ENCODE assay signal across 9 mouse cellular contexts in the genomic region with DNA sequence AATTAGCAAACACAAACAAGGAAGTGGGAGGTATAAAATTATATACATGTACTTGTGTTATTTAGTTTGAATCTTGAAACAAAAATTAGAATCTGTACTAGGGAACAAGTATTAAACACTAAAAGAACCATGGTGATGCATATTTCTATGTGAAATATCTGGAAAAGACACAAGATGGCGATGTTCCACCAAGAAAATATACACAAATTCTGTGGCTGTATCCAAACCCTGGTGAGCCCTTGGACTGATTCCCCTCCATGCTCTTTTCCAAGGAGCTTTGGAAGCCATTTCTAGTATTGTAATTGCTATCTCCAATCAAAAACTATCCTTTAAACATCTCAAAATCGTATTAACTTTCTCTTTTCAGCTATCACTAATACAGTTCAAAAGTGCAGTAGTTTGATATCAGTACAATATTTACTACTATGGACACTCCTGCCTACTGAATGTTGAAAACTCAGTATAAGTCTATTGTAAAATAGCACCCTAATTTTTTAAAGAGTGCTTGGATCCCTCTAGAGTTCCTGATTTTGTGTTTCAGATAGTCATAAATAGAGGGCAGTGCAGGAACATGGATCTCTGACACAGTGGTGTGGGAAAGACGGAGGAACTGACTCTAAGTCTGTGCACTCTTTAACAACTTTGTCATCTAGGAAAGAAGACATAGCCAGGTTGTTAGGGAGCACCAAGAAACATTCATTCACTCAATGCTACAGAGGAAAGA. TPM values are rescaled to one million over a fixed set of nuclear protein-coding genes. Genes with fewer than 3 reads are reported as not detected.
DNase-seq lines count a peak whose midpoint lies in the region; ATAC-seq and TF ChIP-seq lines count a peak whose summit lies in the region.
"Had no signal": no experiment of that assay in that cellular context is flagged by ENCODE, and none has a peak within 500 bp of the region (broad histone marks: within the 10 kb centered on the region; RNA-seq: fewer than 3 reads in every experiment).

No protein-coding gene starts in this region.

- H3K27ac ChIP-seq in cerebellum, adult 2 months (ENCODE audit: insufficient read depth, low read length), result no peak overlapping the region
- H3K27ac ChIP-seq in liver, embryonic 14.5 days, result no peak overlapping the region
- no peak overlapping the region for H3K27ac ChIP-seq in liver, embryonic 11.5 days (ENCODE audit: low read depth, low read length)
- H3K27ac ChIP-seq in forebrain, embryonic 16.5 days (ENCODE audit: low read length), result no peak overlapping the region
- no peak overlapping the region for H3K27ac ChIP-seq in neural tube, embryonic 13.5 days (replicated peaks)

- no peaks in the 10 kb centered on the region for H3K36me3 ChIP-seq in liver, embryonic 14.5 days (replicated peaks; ENCODE audit: control insufficient read depth, insufficient read depth, low read depth)
- H3K36me3 ChIP-seq in liver, embryonic 11.5 days (ENCODE audit: control insufficient read depth, insufficient read depth, low read length), result no peaks in the 10 kb centered on the region
- H3K36me3 ChIP-seq in forebrain, embryonic 16.5 days (ENCODE audit: control insufficient read depth, insufficient read depth), result no peaks in the 10 kb centered on the region
- H3K36me3 ChIP-seq in neural tube, embryonic 13.5 days, result no peaks in the 10 kb centered on the region

- TF ChIP-seq CTCF in cerebellum, adult 2 months (IDR thresholded peaks at IDR 0.05; ENCODE audit: borderline replicate concordance, insufficient read depth, low read depth, low read length), result peak; percentile 41; the same call in 1 of the 2 replicates
- TF ChIP-seq CTCF in liver, embryonic 14.5 days (IDR thresholded peaks at IDR 0.05; ENCODE audit: low read depth), result peak; percentile 30; the same call in 1 of the 2 replicates

- H3K9ac ChIP-seq in liver, embryonic 14.5 days (replicated peaks), result no peak overlapping the region
- no peak overlapping the region for H3K9ac ChIP-seq in liver, embryonic 11.5 days (ENCODE audit: low read depth, low read length)
- no peak overlapping the region for H3K9ac ChIP-seq in forebrain, embryonic 16.5 days (replicated peaks; ENCODE audit: low read depth, low read length)
- H3K9ac ChIP-seq in neural tube, embryonic 13.5 days, result no peak overlapping the region

- H3K27me3 ChIP-seq in cerebellum, adult 2 months (ENCODE audit: control insufficient read depth, insufficient read depth, low read length), result no peaks in the 10 kb centered on the region
- H3K27me3 ChIP-seq in liver, embryonic 14.5 days (ENCODE audit: control insufficient read depth, insufficient read depth, low read length), result no peaks in the 10 kb centered on the region
- no peaks in the 10 kb centered on the region for H3K27me3 ChIP-seq in liver, embryonic 11.5 days (replicated peaks; ENCODE audit: control insufficient read depth, insufficient read depth, low read length)
- no peaks in the 10 kb centered on the region for H3K27me3 ChIP-seq in forebrain, embryonic 16.5 days (replicated peaks; ENCODE audit: control insufficient read depth, insufficient read depth, low read length)
- H3K27me3 ChIP-seq in neural tube, embryonic 13.5 days, result no peaks in the 10 kb centered on the region
- H3K27me3 ChIP-seq: megakaryocyte, embryonic 14.5 days had no signal

- no peak for ATAC-seq in liver, embryonic 14.5 days (ENCODE audit: insufficient read depth)
- no peak for ATAC-seq in liver, embryonic 11.5 days (replicated peaks; ENCODE audit: low FRiP score)
- ATAC-seq in forebrain, embryonic 16.5 days, result peak; percentile 86
- peak; percentile 59; the same call in 1 of the 2 replicates for ATAC-seq in neural tube, embryonic 13.5 days (ENCODE audit: low read depth)
- no peak for ATAC-seq in monocyte, adult 5-6 weeks (replicated peaks; ENCODE audit: insufficient number of reproducible peaks, low FRiP score, low TSS enrichment, poor library complexity, severe bottlenecking)

- H3K4me2 ChIP-seq in liver, embryonic 14.5 days (ENCODE audit: low read depth), result no peak overlapping the region
- no peak overlapping the region for H3K4me2 ChIP-seq in liver, embryonic 11.5 days
- no peak overlapping the region for H3K4me2 ChIP-seq in forebrain, embryonic 16.5 days (ENCODE audit: low read length)
- H3K4me2 ChIP-seq in neural tube, embryonic 13.5 days, result no peak overlapping the region

- H3K9me3 ChIP-seq in liver, embryonic 14.5 days (ENCODE audit: control insufficient read depth, low read length), result no peaks in the 10 kb centered on the region
- no peaks in the 10 kb centered on the region for H3K9me3 ChIP-seq in liver, embryonic 11.5 days (ENCODE audit: control insufficient read depth, low read length)
- H3K9me3 ChIP-seq in forebrain, embryonic 16.5 days (ENCODE audit: control insufficient read depth, low read length), result no peaks in the 10 kb centered on the region
- H3K9me3 ChIP-seq in neural tube, embryonic 13.5 days, result no peaks in the 10 kb centered on the region
- H3K9me3 ChIP-seq: megakaryocyte, embryonic 14.5 days had no signal

- no peak overlapping the region for H3K4me3 ChIP-seq in cerebellum, adult 2 months (replicated peaks; ENCODE audit: insufficient read depth, low read depth, low read length)
- no peak overlapping the region for H3K4me3 ChIP-seq in liver, embryonic 14.5 days (ENCODE audit: insufficient read depth in 1 of 2, low read depth in 2 of 2, low read length in 2 of 2)
- no peak overlapping the region for H3K4me3 ChIP-seq in liver, embryonic 11.5 days (ENCODE audit: low read depth, low read length)
- no peak overlapping the region for H3K4me3 ChIP-seq in forebrain, embryonic 16.5 days (replicated peaks; ENCODE audit: low read length)
- no peak overlapping the region for H3K4me3 ChIP-seq in neural tube, embryonic 13.5 days
- H3K4me3 ChIP-seq: megakaryocyte, embryonic 14.5 days had no signal

- no peak for TF ChIP-seq POLR2A in cerebellum, adult 2 months (IDR thresholded peaks at IDR 0.05; ENCODE audit: borderline replicate concordance, insufficient read depth, low read length)

- DNase-seq in cerebellum, adult 2 months, result peak in 1 of 2 experiments; percentile 10
- DNase-seq in cerebellum, adult 11-12 months, result no peak
- DNase-seq in liver, embryonic 14.5 days (ENCODE audit: low read depth in 3 of 3, low spot score in 3 of 3), result no peak
- no peak for DNase-seq in liver, embryonic 11.5 days (ENCODE audit: low spot score)
- DNase-seq in left cerebral cortex, postnatal 14 days (ENCODE audit: low spot score in 2 of 2), result peak; percentile 59 to 81

- 37% methylated on average over 3 of the region's 3 CpGs for WGBS in cerebellum, adult 2 months
- 27% methylated on average over 3 of the region's 3 CpGs for WGBS in liver, embryonic 14.5 days (ENCODE audit: insufficient replicate concordance)
- 37% methylated on average over 3 of the region's 3 CpGs for WGBS in liver, embryonic 11.5 days
- 49% methylated on average over 3 of the region's 3 CpGs for WGBS in forebrain, embryonic 16.5 days
- WGBS in neural tube, embryonic 13.5 days, result 52% methylated on average over 3 of the region's 3 CpGs

- intact Hi-C loops in left cerebral cortex, postnatal 14 days (cut with DNase I), result loop anchor here (1.0 to 10.0 kb wide), 2 partner anchors 350 to 423 kb away; no protein-coding TSS in a partner anchor

- TF ChIP-seq EP300 in liver, embryonic 14.5 days (IDR thresholded peaks at IDR 0.05; ENCODE audit: low read depth), result no peak

- H3K4me1 ChIP-seq in cerebellum, adult 2 months (ENCODE audit: control insufficient read depth, insufficient read depth, low read length), result no peaks in the 10 kb centered on the region
- H3K4me1 ChIP-seq in liver, embryonic 14.5 days (replicated peaks; ENCODE audit: control insufficient read depth in 2 of 2, insufficient read depth in 2 of 2, low read length in 1 of 2), result no peaks in the 10 kb centered on the region
- H3K4me1 ChIP-seq in liver, embryonic 11.5 days (replicated peaks; ENCODE audit: control insufficient read depth, insufficient read depth, low read length), result no peaks in the 10 kb centered on the region
- H3K4me1 ChIP-seq in forebrain, embryonic 16.5 days (replicated peaks; ENCODE audit: control insufficient read depth, insufficient read depth, low read length), result no peaks in the 10 kb centered on the region
- no peaks in the 10 kb centered on the region for H3K4me1 ChIP-seq in neural tube, embryonic 13.5 days (replicated peaks)

RNA-seq across cellular contexts. Expression of a gene that starts 16.8 kb away (rescaled TPM):
- 19.8 and 21.5 TPM in 2 replicates for polyA plus RNA-seq in cerebellum, adult 2 months (2012; rRNA removed)
- 26.2 and 45.7 TPM in 2 replicates for polyA plus RNA-seq in liver, embryonic 14.5 days (2012; rRNA removed)
- 33.0 and 33.7 TPM in 2 replicates for polyA plus RNA-seq in liver, embryonic 14.5 days (2014; fragmentation: Nextera tagmentation; extraction: Ambion mirVana)
- 41.1 and 43.8 TPM in 2 replicates for polyA plus RNA-seq in liver, embryonic 11.5 days (2014; fragmentation: Nextera tagmentation; extraction: Ambion mirVana)
- 25.9 and 29.3 TPM in 2 replicates for polyA plus RNA-seq in forebrain, embryonic 16.5 days (2015; fragmentation: Nextera tagmentation; extraction: Ambion mirVana)
- total RNA-seq in left cerebral cortex, postnatal 14 days (2021), result 1 to 10 TPM; 6.4 to 8.7 TPM
- polyA plus RNA-seq in neural tube, embryonic 13.5 days (2015; fragmentation: Nextera tagmentation; extraction: Ambion mirVana), result 33.7 and 36.7 TPM in 2 replicates
- total RNA-seq in monocyte, adult 5-6 weeks (2017), result 26.0 to 62.3 TPM (median 41.2 TPM) in 3 replicates

Comparison
In these comparisons a context has a peak if more than half of its experiments do, and no peak if none do; other contexts are left out.
1. DNase-seq: peak in left cerebral cortex, postnatal 14 days (2 of 2); none in cerebellum, adult 11-12 months (single experiment), liver, embryonic 14.5 days (0 of 3) and liver, embryonic 11.5 days (single experiment).
2. ATAC-seq: peak in forebrain, embryonic 16.5 days (single experiment) and neural tube, embryonic 13.5 days (single experiment); none in liver, embryonic 14.5 days (single experiment), liver, embryonic 11.5 days (single experiment) and monocyte, adult 5-6 weeks (single experiment).